Mouse (Mus musculus): ENCODE results near the gene Fam114a2.
"Not testable (repeated sequence)": the region's sequence is repeated elsewhere in the genome, so short reads cannot be mapped to it uniquely, and the experiment has no call there.

Gene Fam114a2

DNA sequence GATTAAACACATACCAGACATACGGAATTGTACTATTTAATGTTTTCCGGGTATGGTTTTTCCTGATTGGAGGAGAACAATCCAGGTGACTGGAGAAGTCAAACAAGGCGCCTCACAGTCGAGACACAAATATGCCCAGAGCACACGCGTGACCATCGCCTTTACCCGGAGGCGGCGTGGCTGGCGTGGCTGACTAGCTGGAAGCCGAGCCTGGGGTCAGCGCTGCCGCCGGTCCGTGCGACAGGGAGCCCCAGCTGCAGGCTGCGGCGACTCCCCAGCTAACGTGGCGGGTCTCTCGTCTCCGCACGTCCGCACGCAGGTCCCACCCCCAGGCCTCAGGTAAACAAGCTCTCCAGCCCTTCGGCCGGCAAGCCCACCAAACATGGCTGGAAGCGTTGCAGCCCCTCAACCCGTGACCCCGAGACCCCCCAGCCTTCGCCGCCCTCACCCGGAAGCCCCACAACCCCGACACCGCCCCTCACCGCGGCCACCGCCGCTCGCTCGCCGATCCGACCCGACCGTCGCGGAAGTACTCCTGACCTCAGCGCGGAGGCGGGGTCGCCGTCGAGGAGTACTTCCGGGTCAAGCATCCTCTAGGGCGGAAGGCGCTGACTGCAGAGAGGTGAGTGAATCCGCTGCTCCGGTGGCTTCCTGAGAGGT, at the start of gene Fam114a2, which contains the start of gene Mfap3:
Gene Fam114a2 (minus strand): TSS at position 527 of the 660 bp plus-strand sequence.
Gene Mfap3 (plus strand): TSS at position 574 of the 660 bp plus-strand sequence.
- peak; percentile 90 to 95 for DNase-seq (ENCODE audit: low spot score in 2 of 2)

DNA sequence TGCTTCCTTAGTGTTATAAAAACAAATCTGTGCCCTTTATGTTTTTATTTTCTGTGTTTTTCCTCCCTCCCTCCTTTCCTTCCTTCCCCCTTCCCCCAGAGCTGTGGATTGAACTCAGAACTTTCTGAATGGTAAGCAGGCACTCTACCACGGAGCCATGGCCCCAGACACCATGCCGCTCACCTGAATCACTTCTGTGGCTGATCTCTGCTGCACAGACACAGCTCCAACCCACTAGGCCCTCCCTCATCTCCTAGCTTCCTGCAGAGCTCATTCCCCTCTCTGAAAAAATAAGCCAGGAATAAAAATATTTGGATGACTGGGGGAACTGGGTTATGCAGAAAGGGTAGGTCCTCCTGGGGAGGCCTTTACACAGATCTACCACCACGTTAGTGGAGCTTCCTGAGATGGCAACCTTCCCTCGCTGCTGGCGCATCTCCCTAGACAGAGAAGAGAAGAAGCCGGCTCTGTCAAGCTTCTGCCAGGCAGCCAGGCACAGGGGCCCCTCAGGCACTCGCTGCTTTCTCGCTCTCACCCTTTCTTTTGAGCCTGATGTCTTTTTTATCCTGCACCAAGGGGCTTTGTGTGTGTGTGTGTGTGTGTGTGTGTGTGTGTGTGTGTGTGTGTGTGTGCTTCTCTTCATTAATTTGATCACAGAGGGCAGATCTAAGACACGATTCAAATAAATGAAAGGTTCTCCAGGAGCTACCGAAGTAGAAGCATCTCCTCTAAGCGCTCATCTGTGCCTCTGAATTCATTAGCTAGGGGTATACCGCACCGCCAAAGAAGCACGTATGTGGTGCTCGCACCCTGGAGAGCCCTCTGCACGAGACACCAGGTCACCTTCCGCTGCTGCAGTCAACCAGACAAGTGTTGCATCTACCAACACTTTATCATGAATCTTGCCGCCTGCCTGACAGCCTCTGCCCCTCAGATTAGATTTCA, 47.9 kb upstream of the Fam114a2 start:
- DNase-seq (ENCODE audit: low spot score in 2 of 2) = no peak

DNA sequence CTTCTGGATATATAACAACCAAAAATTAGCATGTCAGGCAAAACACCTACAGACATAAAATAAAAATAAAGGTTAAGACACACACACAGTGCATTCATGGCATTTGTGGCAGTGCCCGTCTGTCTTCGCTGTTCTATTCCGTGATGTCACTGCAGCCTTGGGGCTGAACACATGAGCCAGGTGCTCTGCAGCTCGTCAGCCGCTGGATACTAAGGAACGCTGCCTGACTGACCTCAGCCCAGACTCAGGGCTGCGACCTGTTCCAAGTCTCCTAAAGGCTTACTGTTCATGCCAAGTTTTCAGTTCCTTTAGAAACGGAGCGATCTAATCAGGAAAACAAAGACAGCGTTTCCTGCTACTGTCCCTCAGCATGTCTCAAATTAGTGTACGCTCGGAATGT, 46.1 kb upstream of the Fam114a2 start:
- DNase-seq (ENCODE audit: low spot score in 2 of 2) = no peak

DNA sequence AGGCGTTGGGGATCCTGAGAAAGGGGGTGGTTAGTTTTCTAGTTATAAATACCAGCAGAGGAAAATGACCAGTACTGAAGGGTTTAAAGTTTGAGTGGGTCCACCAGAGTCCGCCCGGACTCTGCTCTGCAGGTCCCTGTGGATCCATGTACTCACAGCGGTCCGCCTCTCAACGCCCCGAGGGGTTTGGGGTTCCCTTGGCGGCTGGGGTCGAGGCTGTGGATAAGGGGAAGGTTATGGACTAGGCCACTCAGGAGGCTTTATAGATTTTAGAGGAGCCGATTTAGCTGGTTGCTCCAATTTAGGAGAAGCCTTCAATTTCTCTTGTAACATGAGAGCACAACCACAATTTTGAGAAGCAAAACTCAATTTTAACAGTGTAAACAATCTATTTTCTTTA, 39.5 kb upstream of the Fam114a2 start:
- DNase-seq (ENCODE audit: low spot score in 2 of 2) = not testable (repeated sequence)

DNA sequence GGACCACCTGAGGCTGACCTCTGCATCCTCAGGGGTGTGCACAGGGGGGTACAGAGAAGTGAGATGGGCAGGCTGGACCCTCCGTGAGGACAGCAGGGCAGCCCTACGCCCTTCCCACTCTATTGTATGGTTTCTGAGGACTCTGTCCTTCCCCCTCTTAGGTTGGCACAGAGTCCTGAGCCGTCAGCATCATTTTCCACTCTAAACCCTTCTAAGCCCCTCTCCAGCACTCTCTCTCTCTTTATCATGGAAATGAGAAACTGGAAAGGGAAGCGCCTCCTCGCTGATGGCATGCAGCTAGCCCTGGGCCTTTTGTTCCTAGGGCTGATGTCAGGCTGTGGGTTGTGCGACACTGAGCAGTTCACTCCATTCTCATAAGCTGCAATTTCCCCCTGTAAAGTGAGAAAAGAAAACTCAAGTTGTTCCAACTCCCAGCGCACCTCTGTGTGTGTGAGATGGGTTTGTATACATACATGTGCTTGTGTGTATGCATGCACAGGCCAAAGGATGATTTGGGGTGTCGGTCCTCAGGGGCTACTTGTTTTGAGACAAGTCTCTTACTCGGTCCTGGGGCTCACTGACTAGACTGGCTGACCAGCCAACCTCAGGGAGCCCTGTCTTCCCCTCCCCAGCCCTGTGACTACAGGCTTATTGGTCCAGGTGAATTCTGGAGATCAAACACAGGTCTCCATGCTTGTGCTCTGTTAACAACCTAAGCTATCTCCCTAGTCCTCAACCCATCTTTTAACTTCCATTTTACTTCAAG, 34.8 kb upstream of the Fam114a2 start:
- no peak for DNase-seq (ENCODE audit: low spot score in 2 of 2)

DNA sequence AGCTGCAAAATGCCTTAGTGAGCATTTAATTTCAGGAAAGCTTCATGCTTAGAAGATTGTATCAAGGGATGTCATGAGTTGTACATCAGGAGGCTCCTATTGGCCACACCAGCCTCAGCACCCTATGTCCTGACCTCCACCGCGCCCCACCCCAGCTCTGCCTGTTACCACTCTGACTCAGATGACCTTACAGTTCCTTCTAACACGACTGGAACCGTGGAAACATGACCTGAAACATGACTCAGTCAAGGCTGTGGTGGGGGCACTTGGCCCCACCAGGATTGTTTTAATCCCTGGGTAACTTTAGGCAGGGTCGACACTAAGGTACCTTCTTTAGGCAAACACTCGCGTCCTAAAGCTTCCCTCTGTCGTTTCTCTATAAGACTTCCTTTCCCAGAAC, 32.6 kb upstream of the Fam114a2 start:
- DNase-seq (ENCODE audit: low spot score in 2 of 2) = no peak

DNA sequence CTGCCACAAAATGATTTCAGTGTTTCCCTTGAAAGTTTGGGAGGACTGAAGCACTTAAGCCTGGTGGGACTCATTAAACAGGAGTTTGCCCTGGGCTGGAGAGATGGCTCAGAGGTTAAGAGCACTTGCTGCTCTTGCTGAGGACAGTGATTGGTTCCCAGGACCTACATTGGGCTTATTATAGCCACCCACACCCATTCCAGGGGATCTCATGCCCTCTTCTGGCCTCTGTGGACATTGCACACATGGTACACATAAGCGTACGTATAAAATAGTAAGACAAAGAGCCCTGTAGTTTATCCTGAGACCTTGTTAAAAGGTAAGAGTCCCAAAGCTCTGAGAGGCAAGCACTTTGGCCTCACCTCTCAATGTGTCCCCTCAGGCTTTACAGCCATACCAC, 31.8 kb upstream of the Fam114a2 start:
- DNase-seq (ENCODE audit: low spot score in 2 of 2) = no peak

DNA sequence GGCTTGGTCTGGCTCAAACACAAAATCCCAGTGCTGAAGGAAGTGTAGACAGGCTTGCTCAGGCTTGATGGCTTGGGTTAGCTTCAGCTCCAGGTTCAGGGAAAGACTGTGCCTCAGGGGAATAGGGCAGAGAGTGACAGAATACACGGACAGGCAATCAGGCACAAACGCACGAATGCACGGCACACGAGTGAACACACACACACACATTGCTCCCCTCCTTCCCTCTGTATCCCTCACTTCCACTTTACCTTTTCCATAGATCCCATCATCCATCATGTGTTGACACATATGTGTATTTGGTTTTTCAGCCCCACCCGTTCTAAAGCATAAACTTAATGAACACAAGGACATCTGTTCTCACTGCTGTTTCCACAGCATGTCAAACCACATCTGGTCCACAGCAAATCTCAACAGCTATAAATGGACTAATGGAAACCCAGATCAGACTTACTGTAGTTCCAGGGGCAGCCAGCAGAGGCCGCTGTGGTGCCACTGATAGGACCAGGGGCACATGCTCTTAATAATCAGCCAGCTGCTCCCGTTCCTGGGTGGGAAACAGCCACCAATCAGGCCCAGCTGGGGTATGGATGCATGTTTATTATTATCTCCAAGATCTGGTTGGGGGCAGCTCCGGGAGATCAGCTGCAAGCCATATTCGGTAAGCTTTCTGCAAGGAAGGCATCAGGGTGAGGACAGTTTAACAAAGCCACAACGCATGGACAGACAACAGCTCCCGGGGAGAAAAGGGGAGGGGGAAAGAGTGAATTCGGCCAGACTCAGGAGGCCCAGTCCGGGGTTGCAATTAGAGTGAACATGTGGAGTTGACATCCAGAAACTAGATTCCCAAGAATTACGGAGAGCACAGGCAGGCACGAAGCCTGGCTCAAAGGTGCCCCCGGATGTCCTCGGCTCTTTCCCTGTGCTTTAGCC, 30.5 kb upstream of the Fam114a2 start:
- DNase-seq (ENCODE audit: low spot score in 2 of 2) = peak; percentile 49 to 74

DNA sequence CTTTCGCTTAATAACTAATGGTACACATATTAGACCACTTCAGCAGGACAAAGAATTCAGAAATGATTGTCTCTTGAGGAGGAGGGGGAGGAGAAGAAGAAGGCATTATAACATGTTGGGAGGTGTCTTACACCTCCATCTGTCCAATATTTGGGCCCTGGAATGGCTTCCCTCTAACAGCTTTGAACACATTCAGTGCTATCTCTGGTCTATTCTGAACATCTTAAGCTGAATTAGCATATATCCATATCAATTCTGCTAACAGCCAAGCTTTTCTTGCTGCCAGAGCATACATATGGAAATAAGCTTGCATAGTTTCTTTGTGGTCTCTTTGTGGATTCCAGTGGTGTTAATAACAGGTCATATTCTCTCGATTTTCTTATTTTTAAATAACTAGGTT, 22.3 kb upstream of the Fam114a2 start:
- no peak for DNase-seq (ENCODE audit: low spot score in 2 of 2)

DNA sequence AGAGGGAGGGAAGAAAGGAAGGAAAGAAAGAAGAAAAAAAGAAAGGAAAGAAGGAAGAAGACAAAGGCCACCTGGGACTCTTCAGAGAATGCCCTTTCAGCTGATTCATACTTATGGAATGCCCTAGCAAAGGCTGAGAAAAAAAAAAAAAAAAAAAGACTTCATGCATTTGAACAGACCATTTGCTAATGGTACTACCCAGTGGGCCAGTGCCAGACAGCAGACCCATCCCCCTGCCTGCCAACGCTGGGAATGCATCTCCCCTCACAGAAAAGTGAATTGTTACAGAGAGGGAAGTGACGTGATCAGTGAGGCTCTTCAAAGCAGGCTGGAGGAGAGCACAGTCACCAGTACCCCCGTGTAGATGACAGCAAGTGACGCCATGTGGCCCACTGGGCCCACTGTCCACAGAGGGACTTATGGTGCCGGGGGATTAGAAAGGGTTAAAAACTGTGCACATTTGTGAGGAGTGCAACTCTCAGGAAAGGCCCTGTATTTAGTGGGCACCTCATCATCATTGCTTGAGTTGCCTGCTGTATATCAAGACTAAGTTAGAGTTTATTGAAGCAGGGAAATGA, 21.5 kb upstream of the Fam114a2 start:
- DNase-seq (ENCODE audit: low spot score in 2 of 2) = no peak

DNA sequence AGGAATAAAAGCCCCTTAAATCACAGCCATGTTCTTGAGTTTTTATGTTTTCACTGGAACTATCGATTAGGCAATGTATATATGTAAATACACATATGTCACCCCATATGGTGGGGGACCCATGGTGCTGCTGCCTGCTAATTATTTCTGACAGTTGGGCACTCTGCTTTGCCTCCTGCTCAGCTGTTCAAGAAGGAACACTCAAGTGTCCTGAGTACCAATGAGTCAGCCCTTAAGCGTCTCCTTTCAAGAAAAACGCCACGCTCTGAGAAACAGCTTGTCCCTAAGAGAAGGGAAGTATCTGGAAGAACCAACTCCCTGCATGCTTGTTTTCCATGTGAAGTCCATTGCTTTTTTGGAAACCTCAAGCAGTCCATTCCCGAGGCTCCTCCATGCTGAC, 17.5 kb upstream of the Fam114a2 start:
- DNase-seq (ENCODE audit: low spot score in 2 of 2) = no peak

DNA sequence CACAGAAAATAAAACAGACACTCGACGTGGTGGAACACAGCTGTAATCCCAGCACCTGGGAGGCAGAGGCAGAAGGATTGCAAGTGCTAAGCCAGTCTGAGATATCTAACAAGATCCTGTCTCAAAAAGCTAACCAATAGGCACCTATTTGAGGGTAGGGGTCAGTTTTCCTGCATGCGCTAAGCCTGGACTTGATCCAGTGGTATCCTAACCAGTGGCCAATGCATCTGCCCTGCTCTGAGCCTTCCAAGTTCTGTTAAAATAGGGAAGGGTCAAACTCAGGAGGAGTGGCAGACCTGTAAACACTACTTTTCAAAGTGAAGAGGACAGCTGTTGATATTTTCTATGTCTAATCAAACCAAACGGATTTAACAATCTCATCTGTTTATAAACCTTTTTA, 13.9 kb upstream of the Fam114a2 start:
- DNase-seq (ENCODE audit: low spot score in 2 of 2) = no peak

DNA sequence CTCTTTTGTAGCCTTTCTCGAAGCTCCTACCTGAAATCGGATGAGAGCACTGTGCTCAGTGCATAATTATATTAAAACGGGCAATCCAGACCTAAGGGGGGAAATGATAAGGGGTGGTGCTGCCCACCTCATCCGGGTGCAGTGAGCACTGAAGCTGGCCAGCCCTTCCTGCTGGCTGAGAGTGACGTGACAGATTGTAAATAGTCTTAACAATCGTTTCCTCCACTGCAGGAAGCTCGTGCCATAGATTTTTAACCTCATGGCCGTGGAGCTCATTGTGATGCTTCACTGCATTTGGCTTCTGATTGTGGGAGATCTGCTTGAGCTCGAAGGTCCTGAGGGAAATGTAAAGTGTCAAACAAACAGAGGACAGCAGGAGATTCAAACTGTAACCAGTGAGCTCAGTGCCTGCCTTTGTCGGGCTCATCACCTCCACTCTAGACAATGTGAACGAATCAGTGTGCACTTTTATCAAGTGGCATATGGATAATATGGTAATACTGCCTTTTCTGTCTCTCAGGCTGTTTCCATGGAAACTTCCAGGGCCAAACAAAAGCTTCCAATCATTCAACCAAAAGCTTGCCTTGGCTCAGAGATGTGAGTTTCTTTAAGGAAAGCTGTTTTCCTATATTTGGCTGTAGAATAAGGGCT, 13.0 kb upstream of the Fam114a2 start:
- DNase-seq (ENCODE audit: low spot score in 2 of 2) = no peak

DNA sequence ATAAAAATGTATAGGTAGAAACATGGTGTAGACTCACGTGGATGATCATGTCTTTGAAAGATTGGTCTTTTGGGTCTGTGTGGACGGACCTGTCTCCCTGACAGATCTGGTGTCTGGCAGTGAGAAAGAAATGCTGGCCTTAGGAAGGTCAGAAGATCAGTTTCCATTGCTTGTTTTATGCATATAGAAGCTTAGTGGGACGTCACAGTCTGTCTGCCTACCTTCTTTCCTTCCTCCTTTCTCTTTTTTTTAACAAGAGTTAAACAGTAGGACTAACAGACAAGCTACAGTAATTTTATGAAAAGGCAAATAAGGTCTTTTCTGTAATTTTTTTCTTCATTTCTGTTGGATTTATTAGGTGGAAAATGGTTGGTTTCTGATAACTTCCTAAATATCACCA, 10.7 kb upstream of the Fam114a2 start:
- DNase-seq (ENCODE audit: low spot score in 2 of 2) = no peak

DNA sequence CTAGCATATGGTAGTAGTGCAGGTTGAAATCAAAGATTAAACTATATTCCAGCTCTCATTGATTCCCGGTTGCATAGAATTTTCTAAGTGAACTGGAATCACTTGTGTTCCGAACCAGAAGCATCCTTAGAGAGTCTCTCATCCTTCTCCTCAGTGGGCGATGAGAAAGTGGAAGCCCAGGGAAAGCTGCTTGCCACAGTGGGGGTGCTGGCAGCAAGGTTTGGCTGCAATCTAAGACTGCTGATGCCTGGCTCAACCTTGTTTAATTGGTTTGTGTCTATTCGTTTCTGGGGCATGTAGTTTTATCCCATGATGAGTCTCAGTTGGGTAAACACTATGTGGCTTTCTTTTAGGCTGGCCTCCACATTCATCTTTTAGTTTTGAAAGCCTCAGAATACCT, 9.1 kb upstream of the Fam114a2 start:
- DNase-seq (ENCODE audit: low spot score in 2 of 2) = no peak

DNA sequence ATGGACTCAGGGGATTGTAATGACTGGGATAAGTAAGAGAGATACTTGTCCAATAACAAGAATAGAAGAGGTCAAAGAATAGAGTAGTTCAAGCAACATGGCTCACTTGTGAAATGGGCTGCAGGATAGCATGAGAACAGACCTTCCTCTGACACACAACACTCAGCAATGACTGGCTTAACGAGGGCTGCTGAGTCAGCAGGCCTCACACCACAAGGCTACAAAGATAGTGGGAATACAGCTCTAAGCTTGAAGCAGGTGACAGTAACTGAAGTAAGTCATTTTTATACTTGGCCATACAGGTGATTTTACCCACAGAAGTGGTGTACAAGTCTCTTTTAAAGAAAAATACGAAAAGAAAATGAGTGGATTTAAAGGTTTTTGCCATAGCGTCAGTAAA, 7.5 kb upstream of the Fam114a2 start:
- no peak for DNase-seq (ENCODE audit: low spot score in 2 of 2)

DNA sequence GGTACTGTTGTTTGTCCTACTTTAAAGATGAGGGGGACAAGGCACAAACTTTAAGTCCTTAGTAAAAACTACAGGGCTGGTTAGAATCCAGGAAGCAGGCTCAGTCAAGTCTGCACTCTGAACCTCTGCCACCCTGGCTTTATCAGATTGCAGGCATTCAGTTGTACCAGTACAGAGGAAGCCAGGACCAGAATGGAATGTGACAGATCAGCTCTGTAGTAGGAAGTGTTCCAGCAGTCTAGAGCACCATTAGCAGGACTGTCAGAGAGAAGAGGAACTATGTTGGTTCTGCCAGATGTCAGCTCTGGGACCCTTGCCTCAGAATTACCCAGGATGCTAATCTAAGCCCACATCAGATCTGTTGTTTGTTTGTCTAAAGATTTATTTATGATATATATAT, 6.2 kb upstream of the Fam114a2 start:
- DNase-seq (ENCODE audit: low spot score in 2 of 2) = no peak

DNA sequence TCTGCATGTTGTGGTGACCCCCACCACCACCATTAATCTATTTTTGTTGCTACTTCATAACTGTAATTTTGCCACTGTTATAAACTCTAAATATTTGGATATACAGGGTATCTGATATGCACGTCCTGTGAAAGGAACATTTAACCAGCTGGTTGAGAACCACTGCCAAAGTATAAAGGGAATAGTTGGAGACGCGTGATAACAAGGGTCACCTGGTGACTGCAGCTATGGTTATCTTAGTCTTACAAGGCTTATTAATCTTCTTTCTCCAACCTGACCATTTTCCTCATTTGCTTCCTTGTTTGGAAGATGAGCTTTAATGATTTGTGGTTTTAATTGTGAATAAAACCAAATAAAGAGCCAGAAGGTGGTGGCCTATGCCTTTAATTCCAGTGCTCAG, 5.0 kb upstream of the Fam114a2 start:
- DNase-seq (ENCODE audit: low spot score in 2 of 2) = no peak

DNA sequence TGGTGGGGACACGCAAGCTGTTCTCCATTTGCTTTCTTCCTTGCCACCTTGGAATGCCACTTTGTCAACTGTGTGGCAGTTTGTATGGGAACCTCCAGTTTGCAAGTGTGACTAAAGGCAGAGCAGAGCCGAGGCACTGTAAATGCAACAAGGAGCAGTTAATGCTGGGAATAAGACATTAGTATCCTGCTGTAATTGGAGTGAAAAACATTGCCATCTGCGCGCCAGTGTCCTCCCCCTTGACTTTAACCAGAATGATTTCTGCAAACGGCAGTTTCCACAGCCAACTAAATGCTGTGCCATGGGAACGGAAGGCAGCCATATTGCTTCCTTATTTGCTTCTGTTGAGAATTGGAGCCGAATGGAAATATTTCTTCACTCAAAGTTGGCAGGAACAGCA, 3.6 kb upstream of the Fam114a2 start:
- no peak for DNase-seq (ENCODE audit: low spot score in 2 of 2)

DNA sequence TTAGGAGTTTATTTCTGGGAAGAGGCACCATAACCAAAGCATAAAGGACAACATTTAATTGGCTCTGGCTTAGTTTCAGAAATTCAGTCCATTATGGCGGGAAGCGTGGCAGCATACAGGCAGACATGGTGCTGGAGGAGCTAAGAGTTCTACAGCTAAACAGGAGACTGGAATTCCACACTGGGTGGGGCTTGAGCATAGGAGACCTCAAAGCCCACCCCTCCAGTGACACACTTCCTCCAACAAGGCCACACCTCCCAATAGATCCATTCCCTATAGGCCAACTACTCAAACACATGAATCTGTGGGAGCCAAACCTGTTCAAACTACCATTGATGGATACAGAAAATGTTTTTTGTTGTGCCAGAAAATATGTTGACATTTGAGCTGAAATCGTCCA, 2.8 kb upstream of the Fam114a2 start:
- DNase-seq (ENCODE audit: low spot score in 2 of 2) = no peak
